Mouse (Mus musculus): ENCODE measurements around the gene Tnfaip8l3. TPM values are rescaled to one million over a fixed set of nuclear protein-coding genes. Genes with fewer than 3 reads are reported as not detected.

Gene Tnfaip8l3
- polyA plus RNA-seq, 1 experiment from 2014 or later = 0.13 TPM

GRCm38 (mm10) chr9:53974328-53975121 lies 93.7 kb downstream of the Tnfaip8l3 start:
- WGBS (ENCODE audit: insufficient replicate concordance) = 3% methylated on average over 42 of the region's 42 CpGs
- Histone ChIP-seq H3K36me3 (ENCODE audit: control insufficient read depth, insufficient read depth) (no peaks in the 10 kb centered on the region), H3K27me3 (ENCODE audit: control insufficient read depth, insufficient read depth, low read depth, low read length) (peaks cover 32% of the 10 kb centered on the region), H3K27ac (ENCODE audit: low read length) (no peak overlapping the region), H3K4me1 (ENCODE audit: control insufficient read depth, low read depth, low read length) (no peaks in the 10 kb centered on the region), H3K9me3 (replicated peaks; ENCODE audit: control insufficient read depth, low read length) (no peaks in the 10 kb centered on the region), H3K9ac (ENCODE audit: low read depth, low read length) (no peak overlapping the region), H3K4me3 (ENCODE audit: low read depth, low read length) (peak overlapping the region; percentile 34), H3K4me2 (ENCODE audit: low read depth, low read length) (peak overlapping the region; percentile 47)
- no peak for ATAC-seq (ENCODE audit: low read depth)

GRCm38 (mm10) chr9:53973929-53974327 lies 94.3 kb downstream of the Tnfaip8l3 start:
- H3K4me2 ChIP-seq (ENCODE audit: low read depth, low read length) = no peak overlapping the region

More at GRCm38 (mm10) chr9:53973929-53974327, 94.3 kb downstream of the Tnfaip8l3 start:
- 20% methylated on average over 13 of the region's 13 CpGs for WGBS (ENCODE audit: insufficient replicate concordance)
- H3K4me3 ChIP-seq (ENCODE audit: low read depth, low read length) = no peak overlapping the region
- peaks cover 32% of the 10 kb centered on the region for H3K27me3 ChIP-seq (ENCODE audit: control insufficient read depth, insufficient read depth, low read depth, low read length)
- H3K36me3 ChIP-seq (ENCODE audit: control insufficient read depth, insufficient read depth) = no peaks in the 10 kb centered on the region
- H3K4me1 ChIP-seq (ENCODE audit: control insufficient read depth, low read depth, low read length) = no peaks in the 10 kb centered on the region
- ATAC-seq (ENCODE audit: low read depth) = no peak
- H3K9ac ChIP-seq (ENCODE audit: low read depth, low read length) = no peak overlapping the region
- no peak overlapping the region for H3K27ac ChIP-seq (ENCODE audit: low read length)
- H3K9me3 ChIP-seq (replicated peaks; ENCODE audit: control insufficient read depth, low read length) = no peaks in the 10 kb centered on the region

Other genes with a start within 250 kb of the Tnfaip8l3 start
- gene Sln, start 218.2 kb downstream of the Tnfaip8l3 start, polyA plus RNA-seq (2015; fragmentation: Nextera tagmentation; extraction: Ambion mirVana) = 6.6 and 16.0 TPM in 2 replicates
- 0.12 TPM in 1 of 2 replicates, not detected in the other for gene Elmod1, start 93.1 kb downstream of the Tnfaip8l3 start, polyA plus RNA-seq (2015; fragmentation: Nextera tagmentation; extraction: Ambion mirVana)
- gene Cyp19a1, start 199.7 kb upstream of the Tnfaip8l3 start, polyA plus RNA-seq (2015; fragmentation: Nextera tagmentation; extraction: Ambion mirVana) = not detected in 2 replicates
- not detected in 2 replicates for gene Gldn, start 218.1 kb upstream of the Tnfaip8l3 start, polyA plus RNA-seq (2015; fragmentation: Nextera tagmentation; extraction: Ambion mirVana)

All from liver, embryonic 16.5 days (tissue).